Mouse (Mus musculus) kidney, postnatal 0 days (tissue): ENCODE data around the gene Myl3. TPM values are rescaled to one million over a fixed set of nuclear protein-coding genes. Genes with fewer than 3 reads are reported as not detected.
A peak's percentile ranks its signal among the peaks of the same experiment; 100 is the strongest.

Experiments used
- ATAC-seq: fragments of 200-750 bp; cut with Nextera tagmentation; replicated peaks from 2 replicates; pipeline ENCODE4 v1.8.0; 2017; ENCODE audit warnings: low read depth, moderate number of reproducible peaks, moderate TSS enrichment, moderate library complexity; ENCODE audit not compliant: low FRiP score
- DNase-seq: peaks from one replicate; pipeline ENCODE4 v3.0.0-alpha.2; 2016; ENCODE audit warnings: low spot score
- H3K27ac ChIP-seq: fragments of 300-500 bp; sonication (generic); 2 replicates; pipeline ENCODE4 v1.5.1; 2014; ENCODE audit warnings: mild to moderate bottlenecking
- H3K27me3 ChIP-seq: fragments of 300-500 bp; sonication (generic); 2 replicates; pipeline ENCODE4 v1.6.1; 2014; ENCODE audit warnings: low read length, mixed read lengths; ENCODE audit not compliant: insufficient read depth
- H3K36me3 ChIP-seq: fragments of 300-500 bp; sonication (generic); 2 replicates; pipeline ENCODE4 v1.6.1; 2014; ENCODE audit warnings: low read length, mixed read lengths; ENCODE audit not compliant: insufficient read depth
- H3K4me1 ChIP-seq: fragments of 300-500 bp; sonication (generic); replicated peaks from 2 replicates; pipeline ENCODE4 v1.6.1; 2014; ENCODE audit warnings: antibody characterized with exemption, low read length, mixed read lengths; ENCODE audit not compliant: insufficient read depth
- H3K4me2 ChIP-seq: fragments of 300-500 bp; sonication (generic); 2 replicates; pipeline ENCODE4 v1.6.1; 2014; ENCODE audit warnings: mild to moderate bottlenecking, low read length, moderate library complexity, mixed read lengths
- H3K4me3 ChIP-seq: fragments of 300-500 bp; sonication (generic); replicated peaks from 2 replicates; pipeline ENCODE4 v1.5.1; 2014; ENCODE audit warnings: low read depth, low read length
- H3K9ac ChIP-seq: fragments of 300-500 bp; sonication (generic); 2 replicates; pipeline ENCODE4 v1.6.1; 2014; ENCODE audit warnings: low read depth, low read length
- H3K9me3 ChIP-seq: fragments of 300-500 bp; sonication (generic); replicated peaks from 2 replicates; pipeline ENCODE4 v1.6.1; 2016; ENCODE audit warnings: low read length, inconsistent platforms, mixed read lengths
- CTCF ChIP-seq: IDR thresholded peaks from 2 replicates; pipeline ENCODE4 v1.5.1; 2016; ENCODE audit warnings: antibody characterized with exemption, low read depth, mild to moderate bottlenecking, moderate library complexity
- WGBS: fragments of 180-500 bp; shearing (Covaris S2); extraction: QIAGEN DNeasy Blood & Tissue Kit; methylation state at CpG from one replicate; pipeline ENCODE4 v1.1.7; 2014; 5-methylcytosine and 5-hydroxymethylcytosine counted together
- polyA plus RNA-seq: library from polyadenylated mRNA; unstranded; fragments of >200 nt; fragmentation: Nextera tagmentation; extraction: Ambion mirVana; gene quantifications from 2 replicates; pipeline ENCODE4 v1.2.1, GENCODE M21; 2015

Gene Myl3
- polyA plus RNA-seq, 1 experiment from 2014 or later: 1.5 TPM

GRCm38 (mm10) chr9:110702848-110703247, 38.8 kb upstream of the Myl3 start:
- Histone ChIP-seq H3K9me3 (no peaks in the 10 kb centered on the region), H3K9ac (no peak overlapping the region), H3K4me2 (no peak overlapping the region), H3K4me1 (no peaks in the 10 kb centered on the region), H3K4me3 (no peak overlapping the region), H3K36me3 (no peaks in the 10 kb centered on the region; the same call in 1 of the 2 replicates), H3K27me3 (no peaks in the 10 kb centered on the region), H3K27ac (no peak overlapping the region)
- no peak for ATAC-seq
- DNase-seq: no peak
- WGBS: 87% methylated on average over 1 of the region's 1 CpGs
- no peak for TF ChIP-seq CTCF

GRCm38 (mm10) chr9:110703951-110704350, 37.7 kb upstream of the Myl3 start:
- H3K9me3 ChIP-seq: no peaks in the 10 kb centered on the region
- H3K4me1 ChIP-seq: no peaks in the 10 kb centered on the region
- no peak overlapping the region for H3K9ac ChIP-seq
- WGBS: 71% methylated on average over 6 of the region's 6 CpGs
- no peaks in the 10 kb centered on the region for H3K27me3 ChIP-seq
- DNase-seq (no peak), ATAC-seq (no peak)
- H3K4me3 ChIP-seq: no peak overlapping the region
- no peak overlapping the region for H3K27ac ChIP-seq
- no peak for TF ChIP-seq CTCF
- H3K4me2 ChIP-seq: no peak overlapping the region
- peaks cover 3% of the 10 kb centered on the region; the same call in 1 of the 2 replicates for H3K36me3 ChIP-seq

DNA sequence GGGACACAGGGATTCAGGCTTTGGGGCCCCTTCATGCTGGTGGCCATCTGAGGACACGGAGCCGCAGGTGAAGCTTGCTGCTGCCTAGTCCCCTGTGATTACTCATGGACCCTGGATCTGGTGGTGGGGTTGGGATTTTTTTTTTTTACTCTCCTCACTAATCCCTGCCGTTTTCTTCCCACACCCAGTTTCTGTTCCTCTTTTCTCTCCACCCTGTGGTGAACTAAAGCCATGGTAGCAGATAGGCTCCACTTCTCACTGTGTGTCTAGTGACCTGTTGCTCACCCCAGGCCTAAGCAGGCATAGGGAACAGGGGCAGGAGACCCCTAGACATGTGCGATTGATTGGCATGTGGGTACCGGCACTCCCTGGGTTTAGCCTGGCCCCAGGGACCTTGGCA, 34.9 kb upstream of the Myl3 start:
- WGBS: 79% methylated on average over 5 of the region's 5 CpGs
- H3K9me3 ChIP-seq: no peaks in the 10 kb centered on the region

GRCm38 (mm10) chr9:110709640-110710258, 31.9 kb upstream of the Myl3 start:
- Histone ChIP-seq H3K4me2 (peak overlapping the region; percentile 36; the same call in 1 of the 2 replicates), H3K36me3 (peaks cover 12% of the 10 kb centered on the region; the same call in 1 of the 2 replicates), H3K4me1 (0 out of 2 replicates have a peak, but pooled peaks cover 5% of the 10 kb centered on the region), H3K4me3 (peak overlapping the region; percentile 17; the same call in 1 of the 2 replicates), H3K27ac (no peak overlapping the region), H3K9ac (peak overlapping the region; percentile 42; the same call in 1 of the 2 replicates), H3K27me3 (no peaks in the 10 kb centered on the region), H3K9me3 (no peaks in the 10 kb centered on the region)
- peak; percentile 96 for TF ChIP-seq CTCF
- ATAC-seq: peak; percentile 77
- DNase-seq: peak; percentile 89
- WGBS: 37% methylated on average over 5 of the region's 5 CpGs

More for the DNA sequence above, 34.9 kb upstream of the Myl3 start:
- DNase-seq (no peak), ATAC-seq (no peak)
- Histone ChIP-seq H3K4me2 (no peak overlapping the region), H3K27me3 (no peaks in the 10 kb centered on the region), H3K9ac (no peak overlapping the region), H3K4me1 (0 out of 2 replicates have a peak, but pooled peaks cover 5% of the 10 kb centered on the region), H3K36me3 (0 out of 2 replicates have a peak, but pooled peaks cover 7% of the 10 kb centered on the region), H3K4me3 (no peak overlapping the region), H3K27ac (no peak overlapping the region)
- TF ChIP-seq CTCF: no peak

DNA sequence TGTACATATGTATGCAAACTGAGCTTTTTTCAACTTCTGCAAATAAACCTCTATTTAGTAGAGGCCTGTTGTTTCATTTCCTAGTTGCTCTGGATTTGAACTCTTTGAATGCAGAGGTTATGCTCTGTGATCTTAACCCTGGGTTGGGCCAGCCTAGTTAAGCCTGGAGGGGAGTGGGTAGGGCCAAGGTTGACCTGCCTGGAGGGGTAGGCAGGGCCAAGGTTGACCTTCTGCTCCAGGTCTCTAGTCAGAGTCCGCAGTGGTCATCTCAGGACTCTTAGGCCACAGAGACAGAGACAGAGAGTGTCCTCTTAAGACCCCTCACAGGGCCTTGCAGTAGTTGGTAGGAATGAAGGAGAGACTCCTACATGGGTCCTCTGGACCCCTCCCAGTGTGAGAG, 30.1 kb upstream of the Myl3 start:
- no peak for ATAC-seq
- Histone ChIP-seq H3K27ac (no peak overlapping the region), H3K4me3 (no peak overlapping the region), H3K4me2 (no peak overlapping the region), H3K9ac (no peak overlapping the region), H3K4me1 (0 out of 2 replicates have a peak, but pooled peaks cover 5% of the 10 kb centered on the region), H3K27me3 (no peaks in the 10 kb centered on the region), H3K9me3 (no peaks in the 10 kb centered on the region), H3K36me3 (peaks cover 16% of the 10 kb centered on the region; the same call in 1 of the 2 replicates)
- 100% methylated on average over 1 of the region's 1 CpGs for WGBS
- no peak for DNase-seq
- no peak for TF ChIP-seq CTCF

DNA sequence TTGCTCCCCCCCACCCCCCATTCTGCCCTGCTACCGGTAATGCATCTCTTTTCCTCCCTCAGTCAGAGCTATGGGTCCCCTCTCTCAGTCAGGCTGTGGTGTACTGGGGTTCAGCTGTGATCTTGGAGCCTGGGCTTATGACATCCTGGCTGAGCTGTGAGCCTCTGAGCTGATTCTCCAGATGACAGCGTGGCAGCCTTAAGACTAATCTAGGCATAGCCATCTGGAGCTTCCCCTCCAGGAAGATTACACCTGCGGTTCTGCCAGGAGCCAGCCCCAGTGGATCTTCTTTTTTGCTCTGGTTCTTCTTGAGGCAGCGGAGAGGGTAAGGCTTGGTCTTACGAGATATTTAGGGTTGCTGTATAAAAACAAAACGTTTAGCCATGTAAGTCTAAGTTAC, 29.7 kb upstream of the Myl3 start:
- Histone ChIP-seq H3K36me3 (peaks cover 16% of the 10 kb centered on the region; the same call in 1 of the 2 replicates), H3K27me3 (no peaks in the 10 kb centered on the region), H3K4me3 (no peak overlapping the region), H3K4me1 (0 out of 2 replicates have a peak, but pooled peaks cover 5% of the 10 kb centered on the region), H3K27ac (no peak overlapping the region), H3K4me2 (no peak overlapping the region), H3K9ac (no peak overlapping the region), H3K9me3 (no peaks in the 10 kb centered on the region)
- no peak for DNase-seq
- ATAC-seq: no peak
- TF ChIP-seq CTCF: no peak
- 94% methylated on average over 6 of the region's 6 CpGs for WGBS
